Mouse (Mus musculus) forebrain, embryonic 16.5 days (tissue): Measurements from ENCODE around the gene Gpatch3. TPM values are rescaled to one million over a fixed set of nuclear protein-coding genes. Genes with fewer than 3 reads are reported as not detected.

Experiments
- ATAC-seq: fragments of 200-750 bp; cut with Nextera tagmentation; 2 replicates; pipeline ENCODE4 v1.8.0; 2017; ENCODE audit warnings: mild to moderate bottlenecking, moderate library complexity
- H3K27ac ChIP-seq: fragments of 300-500 bp; sonication (generic); 2 replicates; pipeline ENCODE4 v1.5.1; 2014; ENCODE audit warnings: low read length, control low read depth
- H3K27me3 ChIP-seq: fragments of 300-500 bp; sonication (generic); replicated peaks from 2 replicates; pipeline ENCODE4 v1.6.1; 2014; ENCODE audit warnings: low read length; ENCODE audit not compliant: control insufficient read depth, insufficient read depth
- H3K36me3 ChIP-seq: fragments of 300-500 bp; sonication (generic); 2 replicates; pipeline ENCODE4 v1.6.1; 2014; ENCODE audit not compliant: control insufficient read depth, insufficient read depth
- H3K4me1 ChIP-seq: fragments of 300-500 bp; sonication (generic); replicated peaks from 2 replicates; pipeline ENCODE4 v1.6.1; 2014; ENCODE audit warnings: low read length; ENCODE audit not compliant: control insufficient read depth, insufficient read depth
- H3K4me2 ChIP-seq: fragments of 300-500 bp; sonication (generic); 2 replicates; pipeline ENCODE4 v1.6.1; 2014; ENCODE audit warnings: mild to moderate bottlenecking, low read length, control low read depth
- H3K4me3 ChIP-seq: fragments of 300-500 bp; sonication (generic); replicated peaks from 2 replicates; pipeline ENCODE4 v1.5.1; 2014; ENCODE audit warnings: mild to moderate bottlenecking, low read length, control low read depth
- H3K9ac ChIP-seq: fragments of 300-500 bp; sonication (generic); replicated peaks from 2 replicates; pipeline ENCODE4 v1.6.1; 2014; ENCODE audit warnings: low read depth, low read length, control low read depth
- H3K9me3 ChIP-seq: fragments of 300-500 bp; sonication (generic); 2 replicates; pipeline ENCODE4 v1.6.1; 2016; ENCODE audit warnings: low read length; ENCODE audit not compliant: control insufficient read depth
- WGBS: fragments of 180-500 bp; shearing (Covaris S2); extraction: QIAGEN DNeasy Blood & Tissue Kit; methylation state at CpG from one replicate; pipeline ENCODE4 v1.1.7; 2014; 5-methylcytosine and 5-hydroxymethylcytosine counted together
- microRNA-seq: library from miRNA; unstranded; fragments of <30 nt; microRNA quantifications from one replicate; pipeline ENCODE4, GENCODE M21; 2017
- polyA plus RNA-seq: library from polyadenylated mRNA; unstranded; fragments of >200 nt; fragmentation: Nextera tagmentation; extraction: Ambion mirVana; gene quantifications from 2 replicates; pipeline ENCODE4 v1.2.1, GENCODE M21; 2015

Gpatch3 gene
- polyA plus RNA-seq, 1 experiment from 2014 or later = 7.0 TPM

DNA sequence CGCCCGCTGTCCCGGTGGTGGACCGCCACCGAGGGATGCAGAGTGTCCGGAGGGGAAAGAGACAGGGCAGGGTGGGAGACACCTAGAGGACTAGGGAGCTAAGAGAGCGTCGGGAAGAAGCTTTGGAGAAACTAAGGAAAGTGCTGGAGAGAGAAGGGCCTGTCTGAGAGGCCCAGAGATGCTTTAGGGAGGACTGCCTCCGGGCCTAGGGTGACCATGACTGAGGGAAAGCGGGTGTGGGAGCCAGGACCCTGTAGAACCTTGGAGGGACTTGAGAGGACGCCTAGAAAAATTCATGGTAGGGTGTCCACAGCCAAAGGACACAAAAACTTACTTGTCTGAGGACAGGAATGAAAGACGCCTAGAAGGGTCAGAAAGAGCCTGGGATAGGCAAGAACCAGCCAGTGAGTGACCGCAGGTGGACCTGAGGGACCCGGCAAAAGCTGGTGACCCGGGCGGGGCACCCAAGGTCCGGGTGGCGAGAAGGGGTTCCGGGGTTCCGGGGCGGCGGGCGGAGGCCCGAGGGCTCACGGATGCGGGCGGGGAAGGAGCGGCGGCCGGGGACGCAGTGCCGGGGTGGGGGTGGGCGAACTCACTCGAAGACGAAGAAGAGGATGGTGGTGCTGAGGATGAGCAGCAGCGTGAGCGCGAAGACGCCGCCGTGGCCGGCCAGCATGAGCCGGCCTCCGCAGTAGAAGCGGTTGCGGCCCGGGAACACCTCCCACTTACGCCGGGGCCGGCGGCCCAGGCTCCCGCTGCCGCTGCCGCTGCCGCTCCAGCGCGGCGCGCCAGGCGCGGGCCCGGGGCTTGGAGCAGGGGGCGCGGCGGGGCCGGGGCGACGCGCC, 58.2 kb downstream of the Gpatch3 start:
- Histone ChIP-seq H3K27me3 (no peaks in the 10 kb centered on the region), H3K9ac (peak overlapping the region; percentile 94), H3K4me3 (peak overlapping the region; percentile 77), H3K36me3 (no peaks in the 10 kb centered on the region), H3K9me3 (no peaks in the 10 kb centered on the region), H3K4me1 (peaks cover 17% of the 10 kb centered on the region), H3K27ac (peak overlapping the region; percentile 84), H3K4me2 (peak overlapping the region; percentile 93)
- under 1% methylated on average over 52 of the region's 69 CpGs for WGBS
- peak; percentile 80 for ATAC-seq

DNA sequence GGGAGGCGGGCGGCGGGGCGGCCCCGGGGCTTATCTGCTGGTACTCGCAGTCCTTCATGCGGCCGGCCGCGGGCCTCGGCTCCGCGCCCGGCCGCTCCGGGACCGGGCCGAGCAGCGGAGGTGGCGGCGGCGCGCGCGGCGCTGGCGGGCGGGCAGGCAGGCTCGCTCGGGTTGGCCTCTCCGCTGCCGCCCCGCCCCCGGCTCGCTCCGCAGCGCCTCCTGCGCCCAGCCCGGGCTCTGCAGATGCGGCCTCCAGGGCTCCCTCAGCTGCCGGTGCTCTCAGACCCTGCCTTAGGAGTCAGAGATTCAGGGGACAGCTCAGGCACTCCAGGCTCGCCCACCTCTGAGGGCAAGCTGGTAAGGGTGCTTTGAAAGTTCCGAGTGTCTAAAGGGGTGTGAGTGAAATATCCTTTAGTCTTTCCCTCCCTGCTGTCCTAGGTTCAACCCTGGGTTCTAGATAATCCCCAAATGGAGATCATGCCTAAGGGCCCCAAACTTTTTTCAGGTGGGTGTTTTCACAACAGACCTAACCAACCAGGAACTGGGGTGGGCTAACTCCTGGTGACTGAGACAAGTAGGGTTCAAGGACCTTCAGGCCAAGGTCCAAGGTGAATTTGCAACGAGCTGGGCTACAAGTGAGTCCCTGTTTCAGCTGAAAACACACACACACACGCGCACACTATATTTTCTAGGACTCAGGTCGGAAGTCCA, 58.9 kb downstream of the Gpatch3 start:
- Histone ChIP-seq H3K4me1 (peaks cover 17% of the 10 kb centered on the region), H3K36me3 (no peaks in the 10 kb centered on the region), H3K4me3 (peak overlapping the region; percentile 77), H3K27ac (peak overlapping the region; percentile 84), H3K9me3 (no peaks in the 10 kb centered on the region), H3K9ac (peak overlapping the region; percentile 94), H3K4me2 (peak overlapping the region; percentile 93; the same call in 1 of the 2 replicates), H3K27me3 (no peaks in the 10 kb centered on the region)
- WGBS = 9% methylated on average over 40 of the region's 47 CpGs
- ATAC-seq = peak; percentile 97

Small RNA genes lying within 50 kb of the gene (microRNA-seq; reads per million reads assigned to microRNA genes)
- not detected for gene Gm23158

Other genes with a start within 250 kb of the Gpatch3 start
- gene Wdtc1, start 221.3 kb upstream of the Gpatch3 start, polyA plus RNA-seq = 16.2 and 19.3 TPM in 2 replicates
- gene Slc9a1, start 205.0 kb upstream of the Gpatch3 start, polyA plus RNA-seq = 8.1 and 10.7 TPM in 2 replicates
- gene Tent5b, start 94.6 kb upstream of the Gpatch3 start, polyA plus RNA-seq = 0.09 and 0.14 TPM in 2 replicates
- gene Trnp1, start 76.2 kb upstream of the Gpatch3 start, polyA plus RNA-seq = 6.5 and 9.2 TPM in 2 replicates
- 0.35 and 0.44 TPM in 2 replicates for gene Kdf1, start 55.8 kb upstream of the Gpatch3 start, polyA plus RNA-seq
- gene Nudc, start 28.7 kb upstream of the Gpatch3 start, polyA plus RNA-seq = 256 and 259 TPM in 2 replicates
- gene Nr0b2, start 21.4 kb upstream of the Gpatch3 start, polyA plus RNA-seq = not detected in 2 replicates
- 21.4 and 22.9 TPM in 2 replicates for gene Gpn2, start 9.6 kb downstream of the Gpatch3 start, polyA plus RNA-seq
- 1.0 and 1.6 TPM in 2 replicates for gene Sfn, start 27.4 kb downstream of the Gpatch3 start, polyA plus RNA-seq
- gene Zdhhc18, start 75.4 kb downstream of the Gpatch3 start, polyA plus RNA-seq = 3.5 and 4.5 TPM in 2 replicates
- gene Pigv, start 97.9 kb downstream of the Gpatch3 start, polyA plus RNA-seq = 14.7 and 15.5 TPM in 2 replicates
- gene Arid1a, start 182.0 kb downstream of the Gpatch3 start, polyA plus RNA-seq = 36.4 and 41.4 TPM in 2 replicates